Mouse (Mus musculus) bone marrow, adult 2 months (tissue): Measurements from ENCODE around the gene Map4k4. TPM values are rescaled to one million over a fixed set of nuclear protein-coding genes. Genes with fewer than 3 reads are reported as not detected.

Experiments
- H3K27ac ChIP-seq: fragments of 200-500 bp; 2 replicates; pipeline ENCODE4 v1.5.1; 2012; ENCODE audit warnings: low read depth, mild to moderate bottlenecking, control low read depth, inconsistent platforms, low read length; ENCODE audit not compliant: control insufficient read depth, poor library complexity, insufficient read depth
- H3K4me1 ChIP-seq: fragments of 200-500 bp; 2 replicates; pipeline ENCODE4 v1.6.1; 2011; ENCODE audit warnings: low read length; ENCODE audit not compliant: control insufficient read depth, insufficient read depth
- H3K4me3 ChIP-seq: fragments of 200-500 bp; replicated peaks from 2 replicates; pipeline ENCODE3; 2011; ENCODE audit warnings: mild to moderate bottlenecking, low read depth, low read length, control low read depth; ENCODE audit not compliant: control insufficient read depth
- CTCF ChIP-seq: fragments of 200-500 bp; IDR thresholded peaks from 2 replicates; pipeline ENCODE4 v1.5.1; 2011; ENCODE audit warnings: low read length, control low read depth; ENCODE audit not compliant: control insufficient read depth, insufficient read depth
- POLR2A ChIP-seq: fragments of 200-500 bp; IDR thresholded peaks from 2 replicates; pipeline ENCODE4 v1.6.1; 2011; ENCODE audit warnings: low read depth, mild to moderate bottlenecking, control low read depth, low read length, borderline replicate concordance; ENCODE audit not compliant: control insufficient read depth
- WGBS: fragments of 180-500 bp; shearing (Covaris S2); methylation state at CpG from one replicate; pipeline ENCODE4 v1.1.7; 2018; 5-methylcytosine and 5-hydroxymethylcytosine counted together
- polyA plus RNA-seq: library from polyadenylated mRNA; stranded (reverse); fragments of >200 nt; gene quantifications from 2 replicates; pipeline ENCODE4 v1.2.4, GENCODE M21; 2011; ENCODE audit warnings: low replicate concordance; ENCODE audit not compliant: missing spikeins, insufficient read depth, insufficient read length

The Map4k4 gene
- polyA plus RNA-seq, 1 experiment = 69.2 TPM

DNA sequence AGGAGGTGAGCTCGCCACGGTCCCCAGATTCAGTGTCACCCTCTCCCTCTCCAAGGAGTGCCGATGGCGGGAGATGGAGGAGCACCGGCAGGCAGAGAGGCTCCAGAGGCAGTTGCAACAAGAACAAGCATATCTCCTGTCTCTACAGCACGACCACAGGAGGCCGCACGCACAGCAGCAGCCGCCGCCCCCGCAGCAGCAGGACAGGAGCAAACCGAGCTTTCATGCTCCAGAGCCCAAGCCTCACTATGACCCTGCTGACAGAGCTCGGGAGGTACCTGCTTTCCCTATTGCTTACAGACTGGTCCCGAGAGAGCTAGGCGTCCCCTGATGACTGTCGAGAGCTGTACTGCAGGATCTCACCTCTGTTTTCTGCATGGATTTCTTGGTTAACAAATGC lies 99.8 kb downstream of the Map4k4 start:
- 81% methylated on average over 16 of the region's 16 CpGs for WGBS
- TF ChIP-seq CTCF (no peak), POLR2A (no peak)

DNA sequence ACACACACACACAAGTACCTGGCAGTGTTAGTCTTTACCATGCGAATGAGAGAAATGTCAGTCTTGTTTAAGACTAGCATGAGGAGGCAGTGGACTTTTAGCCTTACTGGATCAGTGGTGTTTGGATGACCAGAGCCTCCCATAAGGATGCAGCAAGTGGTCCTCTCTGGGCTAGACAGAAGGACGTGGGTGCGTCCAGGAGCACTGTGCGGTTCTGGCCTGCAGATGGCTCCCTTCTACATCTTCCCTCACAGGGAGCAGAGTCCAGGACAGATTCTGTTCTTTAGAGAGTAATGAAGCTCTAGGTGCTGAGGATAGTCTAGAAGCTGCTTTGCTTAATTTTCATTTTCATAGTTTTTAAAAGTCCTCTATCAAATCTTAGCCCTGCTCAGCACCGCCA lies 100.2 kb downstream of the Map4k4 start:
- Histone ChIP-seq H3K4me1 (no peaks in the 10 kb centered on the region; the same call in 1 of the 2 replicates), H3K27ac (no peak overlapping the region), H3K4me3 (no peak overlapping the region)
- 75% methylated on average over 5 of the region's 5 CpGs for WGBS
- TF ChIP-seq CTCF (peak; percentile 66), POLR2A (no peak)

More for the DNA sequence above, 99.8 kb downstream of the Map4k4 start:
- Histone ChIP-seq H3K27ac (no peak overlapping the region), H3K4me3 (no peak overlapping the region), H3K4me1 (no peaks in the 10 kb centered on the region; the same call in 1 of the 2 replicates)

DNA sequence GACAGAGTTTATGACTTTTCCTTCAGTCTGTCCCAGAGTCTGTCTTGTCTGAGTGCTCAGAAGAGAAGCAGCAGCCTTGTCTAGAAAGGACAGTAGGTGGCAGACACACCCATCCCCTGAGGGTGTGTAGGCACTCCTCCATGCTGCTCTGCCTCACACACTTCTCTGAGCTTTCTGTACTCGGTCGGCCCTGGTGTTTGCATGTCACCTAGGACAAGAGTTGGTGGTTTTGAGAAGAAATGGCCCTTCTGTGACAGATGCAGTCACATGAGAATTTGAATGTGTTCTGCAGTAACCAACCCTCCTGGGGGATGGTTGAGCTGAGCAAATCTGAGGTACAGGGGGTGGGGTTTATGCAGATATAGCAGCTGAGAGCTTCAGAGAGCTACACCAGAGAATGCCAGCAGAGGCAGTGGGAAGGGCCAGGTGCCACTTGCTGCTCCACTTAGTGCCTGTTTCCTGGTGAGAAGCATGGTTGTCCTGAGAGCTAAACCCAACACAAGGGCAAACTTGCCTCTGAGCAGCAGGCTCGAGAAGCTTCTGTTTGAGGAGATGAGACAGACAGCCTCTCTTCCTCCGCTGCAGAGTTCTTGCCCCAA lies 101.5 kb downstream of the Map4k4 start:
- no peak for TF ChIP-seq POLR2A
- TF ChIP-seq CTCF = peak; percentile 60

DNA sequence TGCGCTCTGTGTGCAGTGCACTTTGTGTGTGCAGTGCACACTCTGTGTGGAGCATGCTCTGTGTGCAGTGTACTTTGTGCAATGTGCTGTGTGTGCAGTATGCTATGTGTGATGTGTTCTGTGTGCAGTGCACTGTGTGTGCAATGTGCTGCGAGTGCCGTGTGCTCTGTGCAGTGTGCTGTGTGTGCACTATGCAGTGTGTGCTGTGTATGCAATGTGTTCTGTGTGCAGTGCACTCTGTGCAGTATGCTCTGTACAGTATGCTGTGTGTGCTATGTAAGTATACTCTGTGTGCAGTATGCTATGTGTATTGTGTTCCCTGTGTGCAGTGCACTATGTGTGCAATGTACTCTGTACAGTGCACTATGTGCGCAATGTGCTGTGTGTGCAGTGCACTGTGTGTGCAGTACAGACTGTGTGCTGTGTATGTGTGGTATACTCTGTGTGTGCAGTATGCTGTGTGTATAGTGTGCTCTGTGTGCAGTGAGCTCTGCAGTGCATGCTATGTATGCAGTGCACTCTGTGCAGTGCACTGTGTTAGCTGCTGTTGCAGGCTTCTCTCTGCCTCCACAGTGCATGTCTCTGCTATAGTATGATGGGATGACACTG lies 105.4 kb downstream of the Map4k4 start:
- H3K4me3 ChIP-seq = no peak overlapping the region
- H3K4me1 ChIP-seq = peaks cover 6% of the 10 kb centered on the region
- no peak overlapping the region for H3K27ac ChIP-seq
- TF ChIP-seq POLR2A = no peak
- TF ChIP-seq CTCF = no peak
- 94% methylated on average over 4 of the region's 4 CpGs for WGBS

More for the DNA sequence above, 101.5 kb downstream of the Map4k4 start:
- Histone ChIP-seq H3K27ac (no peak overlapping the region), H3K4me1 (no peaks in the 10 kb centered on the region; the same call in 1 of the 2 replicates), H3K4me3 (no peak overlapping the region)
- 56% methylated on average over 4 of the region's 4 CpGs for WGBS

DNA sequence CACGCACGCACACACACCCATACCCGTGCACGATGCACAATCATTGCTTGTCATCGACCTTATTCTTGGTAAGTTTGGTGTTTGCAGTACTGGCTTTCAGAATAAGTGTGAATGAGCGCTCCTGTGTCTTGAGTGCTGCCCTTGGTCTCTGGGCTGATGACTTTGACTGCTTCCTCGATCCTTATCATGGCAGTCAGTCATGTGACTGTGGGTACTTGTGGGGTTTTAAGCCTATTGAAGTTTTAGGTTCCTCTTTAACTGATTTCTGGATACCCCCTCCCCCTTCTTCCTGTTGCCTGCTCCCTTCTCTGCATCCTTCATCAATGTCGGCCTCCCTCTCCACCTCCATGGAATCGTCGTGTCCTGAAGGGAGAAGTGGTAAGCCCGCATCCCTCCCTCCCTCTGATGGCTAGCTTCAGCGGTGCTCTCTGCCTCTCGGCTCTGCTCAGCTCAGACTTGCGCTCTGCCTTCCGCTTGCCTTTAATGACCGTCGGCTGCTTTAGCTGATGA lies 107.3 kb downstream of the Map4k4 start:
- no peak for TF ChIP-seq POLR2A
- no peak for TF ChIP-seq CTCF
- WGBS = 35% methylated on average over 17 of the region's 17 CpGs
- Histone ChIP-seq H3K4me1 (peaks cover 6% of the 10 kb centered on the region), H3K4me3 (peak overlapping the region; percentile 14), H3K27ac (no peak overlapping the region; the same call in 1 of the 2 replicates)

DNA sequence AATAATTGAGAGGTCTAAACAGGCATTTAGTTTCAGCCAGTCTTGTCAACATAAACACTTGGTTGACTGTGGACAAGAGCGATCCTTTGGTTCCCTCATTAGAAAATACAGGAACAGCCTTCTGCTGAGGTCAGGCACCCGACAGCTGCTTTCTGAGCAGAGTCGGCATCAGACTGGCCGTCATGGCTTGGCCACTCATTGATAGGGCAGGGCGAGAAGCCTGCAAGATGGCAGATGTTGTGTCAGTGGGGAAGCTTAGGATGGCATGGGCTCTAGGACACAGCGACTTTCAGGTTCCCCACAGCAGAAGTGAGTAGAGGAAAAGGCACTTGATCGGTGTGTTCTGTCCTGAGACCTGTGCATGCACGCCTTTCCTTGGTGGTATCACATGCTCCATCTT lies 112.0 kb downstream of the Map4k4 start:
- TF ChIP-seq POLR2A (no peak), CTCF (no peak)
- WGBS = 90% methylated on average over 8 of the region's 8 CpGs
- Histone ChIP-seq H3K4me3 (no peak overlapping the region), H3K4me1 (peaks cover 6% of the 10 kb centered on the region), H3K27ac (no peak overlapping the region)

DNA sequence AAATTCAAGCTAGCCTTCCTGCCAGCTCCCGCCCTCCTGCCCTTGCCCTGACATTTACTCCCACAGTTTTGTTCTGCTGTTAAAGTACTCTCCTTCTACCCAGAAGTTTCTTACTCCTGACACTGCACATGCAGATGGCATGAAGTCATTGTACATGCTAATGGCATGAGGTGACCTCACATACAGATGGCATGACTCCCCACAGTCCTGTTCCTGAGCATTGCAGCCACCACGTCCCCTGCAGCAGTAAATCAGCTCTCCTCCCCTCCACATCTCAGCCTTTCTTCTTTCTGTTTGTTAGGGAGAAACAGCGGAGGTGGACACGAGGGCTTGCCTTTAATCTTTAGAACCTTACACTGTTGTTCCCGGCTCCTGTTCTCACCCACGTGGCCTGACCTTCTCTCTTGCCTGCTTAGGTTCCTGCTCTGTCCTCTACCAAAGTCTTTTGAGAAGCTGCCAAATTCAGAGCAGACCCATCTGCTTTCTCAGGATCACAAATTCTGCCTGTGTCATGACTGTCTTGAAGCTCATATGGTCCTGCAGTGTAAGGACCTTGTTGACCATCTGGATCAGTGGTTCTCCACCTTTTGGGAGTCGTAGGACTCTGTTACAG lies 114.5 kb downstream of the Map4k4 start:
- no peak overlapping the region for H3K4me3 ChIP-seq
- WGBS = 78% methylated on average over 7 of the region's 7 CpGs
- H3K4me1 ChIP-seq = no peaks in the 10 kb centered on the region
- H3K27ac ChIP-seq = no peak overlapping the region
- no peak for TF ChIP-seq CTCF
- no peak for TF ChIP-seq POLR2A

DNA sequence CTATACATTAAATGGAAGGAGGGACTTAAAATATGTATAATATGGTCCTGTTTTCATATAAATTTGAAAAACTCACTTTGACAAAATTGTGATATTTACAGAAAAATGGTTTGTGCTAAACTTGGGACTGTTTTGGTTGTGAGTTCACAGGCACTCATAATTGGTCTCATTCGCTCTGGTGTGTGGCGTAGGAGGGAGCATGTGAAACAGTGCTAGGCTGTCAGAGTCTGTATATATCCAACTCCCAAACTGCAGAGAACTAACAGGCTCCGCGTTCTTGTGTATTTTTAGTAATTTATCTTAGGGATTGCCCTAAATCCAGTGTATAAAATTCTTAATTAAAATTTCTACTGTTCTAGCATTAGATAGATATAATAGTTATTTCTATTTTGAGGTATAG lies 120.9 kb downstream of the Map4k4 start:
- WGBS = 88% methylated on average over 4 of the region's 4 CpGs
- Histone ChIP-seq H3K4me3 (no peak overlapping the region), H3K4me1 (peaks cover 5% of the 10 kb centered on the region; the same call in 1 of the 2 replicates), H3K27ac (no peak overlapping the region)
- TF ChIP-seq CTCF = no peak
- no peak for TF ChIP-seq POLR2A
